Mouse (Mus musculus) right cerebral cortex, postnatal 25 days (tissue): ENCODE measurements around the gene Fam173a.
"Not testable (repeated sequence)": the region's sequence is repeated elsewhere in the genome, so short reads cannot be mapped to it uniquely, and the experiment has no call there.

Source experiments
- DNase-seq: peaks from one replicate; pipeline ENCODE4 v3.0.0; 2022

Fam173a gene

GRCm38 (mm10) chr17:25757691-25758090 is 35.0 kb downstream of the Fam173a start:
- no peak for DNase-seq

DNA sequence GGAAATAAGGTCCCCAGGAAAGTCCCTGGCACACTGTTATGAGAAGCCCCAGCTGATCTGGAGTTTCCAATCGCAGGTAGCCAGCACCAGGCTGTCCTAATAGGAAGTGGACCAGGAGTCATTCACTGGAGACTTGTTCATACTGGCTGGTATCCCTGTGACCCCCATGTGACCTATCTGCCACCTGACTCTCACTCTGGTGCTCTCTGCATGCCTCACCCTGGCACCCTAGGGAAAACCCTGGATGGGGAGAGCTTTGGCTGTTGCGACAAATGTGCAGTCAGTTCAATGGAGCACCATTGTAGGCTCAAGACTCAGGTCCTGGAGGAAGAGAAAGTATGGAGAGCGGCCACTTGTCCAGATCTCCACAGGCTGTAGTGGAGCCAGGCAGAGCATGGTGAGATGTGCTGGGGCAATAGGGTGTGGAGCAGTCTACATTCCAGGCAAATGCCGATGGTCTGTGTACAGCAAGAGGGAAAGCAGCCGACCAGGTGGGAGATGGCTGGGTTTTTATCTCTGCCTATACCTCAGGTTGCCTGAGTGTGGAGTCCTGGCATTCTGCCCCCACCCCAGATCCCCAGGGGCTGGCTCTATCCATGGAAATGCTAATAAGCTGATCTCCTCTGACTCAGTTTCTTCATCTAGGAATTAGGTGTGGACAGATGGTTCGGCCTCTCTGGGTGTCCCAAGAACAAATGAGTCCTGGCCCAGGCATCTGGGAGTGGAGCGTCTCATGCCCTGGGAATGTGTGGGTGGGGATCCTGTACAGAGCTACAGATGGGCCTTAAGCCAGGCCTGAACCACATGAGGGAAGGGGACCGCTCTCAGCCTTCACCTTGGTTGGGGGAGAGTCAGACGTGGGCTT is 36.1 kb downstream of the Fam173a start:
- DNase-seq, result no peak

GRCm38 (mm10) chr17:25755627-25756377 is 36.9 kb downstream of the Fam173a start:
- DNase-seq, result no peak

DNA sequence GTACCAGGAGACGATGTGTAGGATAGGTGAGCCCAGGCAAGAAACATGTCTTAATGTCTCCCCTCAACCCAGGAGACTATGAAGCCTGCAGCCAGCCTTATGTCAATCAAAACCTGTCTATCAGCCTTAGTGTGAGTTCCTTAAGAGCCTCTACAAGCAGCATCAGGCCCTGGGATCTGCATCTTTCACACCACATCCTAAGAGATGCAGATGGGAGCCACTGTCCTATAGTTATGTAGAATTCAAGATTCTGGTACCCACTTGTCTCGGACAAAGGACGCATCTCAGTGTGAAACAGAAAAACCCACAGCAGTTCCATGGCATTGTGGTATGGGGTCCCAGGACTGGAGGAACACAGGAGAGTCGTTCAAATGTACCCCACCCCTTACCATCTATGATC is 37.6 kb downstream of the Fam173a start:
- DNase-seq, result no peak

- no peak for DNase-seq
Measured at GRCm38 (mm10) chr17:25754241-25754640, 38.5 kb downstream of the Fam173a start, which contains the start of gene Msln. TSS of gene Msln (minus strand) at chr17:25754378.

DNA sequence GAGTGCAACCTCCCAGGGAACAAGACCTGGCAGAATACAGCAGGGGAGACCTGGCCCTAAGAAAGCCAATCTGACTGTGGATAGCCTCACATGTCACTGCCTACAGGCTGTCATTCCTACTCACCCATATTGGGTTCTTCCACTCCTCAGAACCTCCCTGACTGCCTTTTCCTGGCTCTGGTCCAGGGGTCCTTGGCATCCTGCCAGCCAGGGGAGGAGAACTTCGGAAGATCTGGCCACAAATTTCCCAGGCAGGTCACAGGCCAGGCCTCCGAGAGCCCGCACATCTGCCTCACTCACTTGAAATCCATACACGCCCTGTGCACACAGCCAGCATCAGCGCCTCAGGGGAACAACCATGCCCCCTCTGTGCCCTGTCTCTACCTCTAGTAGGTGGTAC is 41.3 kb downstream of the Fam173a start:
- DNase-seq, result no peak

GRCm38 (mm10) chr17:25749314-25749713 is 43.4 kb downstream of the Fam173a start:
- DNase-seq, result no peak

- no peak for DNase-seq
Measured at GRCm38 (mm10) chr17:25748238-25748637, 44.5 kb downstream of the Fam173a start.

- no peak for DNase-seq
Measured at GRCm38 (mm10) chr17:25744311-25744710, 48.4 kb downstream of the Fam173a start.

DNA sequence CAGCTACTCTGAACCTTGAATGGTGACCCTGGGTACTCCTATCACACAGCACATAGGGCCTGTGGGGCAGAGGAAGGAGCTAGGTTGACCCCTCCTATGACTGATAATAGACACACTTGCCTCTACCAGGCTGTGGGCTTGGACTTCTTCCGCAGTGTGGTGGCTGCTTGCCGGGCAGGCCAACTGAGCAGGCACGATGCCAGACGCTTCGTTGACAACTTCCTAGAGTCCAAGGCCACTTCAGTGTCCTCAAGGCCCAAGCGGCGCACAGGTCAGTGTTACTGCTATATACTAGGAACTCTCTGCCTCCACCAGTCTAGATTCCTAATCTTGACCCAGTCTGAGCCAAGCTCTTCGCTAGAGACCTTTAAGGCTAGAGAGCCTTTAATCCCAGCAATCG is 48.9 kb downstream of the Fam173a start:
- DNase-seq, result no peak

- not testable (repeated sequence) for DNase-seq
Measured at GRCm38 (mm10) chr17:25741471-25741870, 51.2 kb downstream of the Fam173a start.
